ENCODE assay signal across 9 mouse cellular contexts in genomic region chr2:38378346-38378745, GRCm38 (mm10). TPM values are rescaled to one million over a fixed set of nuclear protein-coding genes. Genes with fewer than 3 reads are reported as not detected.
A peak's percentile ranks its signal among the peaks of the same experiment; 100 is the strongest.
DNase-seq lines count a peak whose midpoint lies in the region; ATAC-seq and TF ChIP-seq lines count a peak whose summit lies in the region.
"Had no signal": no experiment of that assay in that cellular context is flagged by ENCODE, and none has a peak within 500 bp of the region (broad histone marks: within the 10 kb centered on the region; RNA-seq: fewer than 3 reads in every experiment).

No protein-coding gene starts in this region.

- no peak for ATAC-seq in lung, postnatal 0 days
- ATAC-seq in common myeloid progenitor, adult 5-6 weeks (replicated peaks; ENCODE audit: low read depth, poor library complexity, severe bottlenecking), result peak; percentile 65

- peaks cover 10% of the 10 kb centered on the region; the same call in 1 of the 2 replicates for H3K4me1 ChIP-seq in cerebellum, adult 2 months (ENCODE audit: control insufficient read depth, insufficient read depth, low read length)
- H3K4me1 ChIP-seq in lung, postnatal 0 days (ENCODE audit: insufficient read depth, low read depth, low read length), result no peaks in the 10 kb centered on the region
- no peaks in the 10 kb centered on the region for H3K4me1 ChIP-seq in lung, adult 2 months (ENCODE audit: control insufficient read depth, insufficient read depth, low read length)

- no peak overlapping the region for H3K4me2 ChIP-seq in lung, postnatal 0 days (replicated peaks; ENCODE audit: low read depth, low read length)

- no peak overlapping the region for H3K4me3 ChIP-seq in cerebellum, adult 2 months (replicated peaks; ENCODE audit: insufficient read depth, low read depth, low read length)
- H3K4me3 ChIP-seq in lung, postnatal 0 days (ENCODE audit: low read depth, low read length), result no peak overlapping the region
- no peak overlapping the region for H3K4me3 ChIP-seq in lung, adult 2 months (replicated peaks; ENCODE audit: extremely low read depth, low read depth, low read length)

- TF ChIP-seq EP300 in lung, postnatal 0 days (IDR thresholded peaks at IDR 0.05), result no peak

- TF ChIP-seq CTCF in cerebellum, adult 2 months (IDR thresholded peaks at IDR 0.05; ENCODE audit: borderline replicate concordance, insufficient read depth, low read depth, low read length), result 0 out of 2 replicates have a peak, but pooled peaks have one; percentile 20
- TF ChIP-seq CTCF in lung, postnatal 0 days (IDR thresholded peaks at IDR 0.05), result peak; percentile 69
- no peak for TF ChIP-seq CTCF in lung, adult 2 months (IDR thresholded peaks at IDR 0.05; ENCODE audit: insufficient read depth, low read length)

- H3K27ac ChIP-seq in cerebellum, adult 2 months (ENCODE audit: insufficient read depth, low read length), result no peak overlapping the region
- H3K27ac ChIP-seq in lung, postnatal 0 days (ENCODE audit: low read length), result no peak overlapping the region
- H3K27ac ChIP-seq: limb, embryonic 12.5 days had no signal

- H3K9ac ChIP-seq in lung, postnatal 0 days (replicated peaks; ENCODE audit: low read depth), result no peak overlapping the region

- no peaks in the 10 kb centered on the region for H3K36me3 ChIP-seq in lung, postnatal 0 days (ENCODE audit: insufficient read depth, low read length)
- H3K36me3 ChIP-seq: limb, embryonic 12.5 days had no signal

- 54% methylated on average over 5 of the region's 5 CpGs for WGBS in cerebellum, adult 2 months
- 20% methylated on average over 5 of the region's 5 CpGs for WGBS in lung, postnatal 0 days
- 24% methylated on average over 5 of the region's 5 CpGs for WGBS in lung, adult 2 months

- H3K27me3 ChIP-seq in cerebellum, adult 2 months (ENCODE audit: control insufficient read depth, insufficient read depth, low read length), result no peaks in the 10 kb centered on the region
- H3K27me3 ChIP-seq in lung, postnatal 0 days (replicated peaks; ENCODE audit: insufficient read depth, low read length), result peaks cover 10% of the 10 kb centered on the region; the same call in 1 of the 2 replicates

- H3K9me3 ChIP-seq in lung, postnatal 0 days (ENCODE audit: low read length), result no peaks in the 10 kb centered on the region
- H3K9me3 ChIP-seq: limb, embryonic 12.5 days had no signal

- DNase-seq in cerebellum, adult 2 months, result peak in 1 of 2 experiments; percentile 35
- DNase-seq in cerebellum, postnatal 4 days (ENCODE audit: low spot score in 2 of 2), result no peak
- DNase-seq in lung, postnatal 0 days (ENCODE audit: low spot score), result peak; percentile 46
- no peak for DNase-seq in lung, adult 2 months
- DNase-seq in retina, postnatal 1 day, result peak; percentile 63
- DNase-seq in layer of hippocampus, postnatal 14 days (ENCODE audit: low spot score in 2 of 2), result no peak
- no peak for DNase-seq in left cerebral cortex, adult 9 months (ENCODE audit: low spot score in 2 of 2)

- no peak for TF ChIP-seq POLR2A in cerebellum, adult 2 months (IDR thresholded peaks at IDR 0.05; ENCODE audit: borderline replicate concordance, insufficient read depth, low read length)
- TF ChIP-seq POLR2A in lung, adult 2 months (IDR thresholded peaks at IDR 0.05; ENCODE audit: borderline replicate concordance, extremely low read depth, low read depth, low read length), result no peak

RNA-seq across cellular contexts. Expression of gene Lhx2, which starts 39.3 kb away (rescaled TPM):
- polyA plus RNA-seq in cerebellum, adult 2 months (2012; rRNA removed), result 1.9 and 3.5 TPM in 2 replicates
- polyA plus RNA-seq in lung, postnatal 0 days (2015; fragmentation: Nextera tagmentation; extraction: Ambion mirVana), result not detected in 2 replicates
- polyA plus RNA-seq in lung, adult 2 months (2012; rRNA removed), result not detected in 2 replicates
- not detected in 2 replicates for total RNA-seq in common myeloid progenitor, adult 5-6 weeks (2017)
- 100 to 1,000 TPM in 1 of 2 experiments, 10 to 100 TPM in 1; 96.7 to 100 TPM for total RNA-seq in layer of hippocampus, postnatal 14 days (2021)

Comparison
In these comparisons a context has a peak if more than half of its experiments do, and no peak if none do; other contexts are left out.
1. DNase-seq: peak in lung, postnatal 0 days (single experiment) and retina, postnatal 1 day (single experiment); none in cerebellum, postnatal 4 days (0 of 2), lung, adult 2 months (single experiment), layer of hippocampus, postnatal 14 days (0 of 2) and left cerebral cortex, adult 9 months (0 of 2).